Mouse (Mus musculus): ENCODE measurements at regions not wholly inside any gene's neighbourhood (a gene's known extent, or its start where the extent isn't known, plus 50 kb on each side); places are given as distances from the start of the nearest gene placed in this dataset.

DNA sequence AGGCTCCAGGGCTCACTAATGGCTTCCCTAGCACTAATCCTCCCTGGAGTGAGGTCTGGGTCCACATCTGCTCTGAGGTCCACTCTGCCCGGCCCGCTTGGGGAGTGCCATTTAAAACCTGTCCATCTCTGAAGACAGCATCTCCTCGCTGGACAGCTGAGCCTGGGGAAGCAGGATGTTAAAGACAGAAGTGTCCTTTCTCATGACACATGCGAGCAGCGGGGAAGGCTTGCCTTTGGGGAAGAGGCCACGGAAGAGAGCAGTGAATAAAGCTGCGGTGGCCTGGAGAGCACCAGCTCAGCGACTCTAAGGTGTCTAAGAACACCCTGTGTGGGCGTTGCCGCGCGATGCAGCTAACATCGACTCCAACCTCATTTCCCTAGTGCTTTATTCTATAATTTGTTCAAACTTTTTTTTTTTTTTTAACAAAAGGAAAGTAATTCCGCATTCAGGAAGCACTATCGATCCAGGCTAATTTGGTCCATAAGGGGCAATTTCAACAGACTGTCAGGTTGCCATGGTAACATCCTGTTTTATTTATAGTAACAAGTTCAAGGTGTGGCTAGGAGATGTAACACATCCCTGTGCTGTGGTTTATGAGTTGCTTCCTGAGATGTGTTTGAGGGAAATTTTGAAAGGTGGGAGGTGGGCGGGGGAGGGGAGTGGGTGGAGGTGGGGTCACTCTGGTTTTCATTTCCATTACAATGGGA lies 120.0 kb downstream of the Cartpt start:
- DNase-seq = no peak

DNA sequence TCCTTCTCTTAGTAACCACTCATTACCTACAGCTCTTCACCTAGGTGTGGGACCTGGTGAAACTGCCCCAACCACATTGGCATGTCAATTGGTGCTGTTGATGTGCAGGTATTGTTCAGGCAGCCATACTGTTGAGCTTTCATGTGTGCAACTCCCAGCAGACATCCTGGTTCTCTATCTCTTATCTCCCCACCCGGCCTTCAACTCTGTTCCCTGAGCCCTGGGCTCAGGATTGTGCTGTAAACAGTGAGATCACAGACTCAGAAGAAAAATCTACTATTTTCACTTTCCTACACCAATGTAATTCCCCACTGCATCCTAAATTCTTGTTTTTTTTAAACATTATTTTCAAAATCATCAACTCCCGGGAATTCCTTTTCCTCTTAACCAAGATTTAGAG lies 122.1 kb downstream of the Cartpt start:
- no peak for DNase-seq

DNA sequence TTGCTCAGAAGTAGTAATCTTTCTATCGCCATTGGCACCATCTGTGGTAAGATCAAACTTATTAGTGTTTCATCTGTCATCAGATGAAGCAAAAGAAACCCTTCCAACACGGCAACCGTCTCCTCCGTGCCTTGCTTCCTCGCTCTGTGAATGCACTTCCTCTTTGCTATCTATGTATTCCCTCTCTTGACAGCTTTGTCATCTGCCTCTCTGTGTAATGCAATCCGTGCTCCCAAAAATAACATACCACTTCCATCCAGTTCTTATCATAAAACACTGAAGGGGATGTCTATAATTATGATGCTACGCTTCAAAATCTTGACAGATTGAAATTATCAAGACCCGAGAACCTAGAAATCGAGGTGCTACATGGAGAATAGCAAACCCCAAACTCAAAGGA lies 123.2 kb downstream of the Cartpt start:
- DNase-seq = no peak

DNA sequence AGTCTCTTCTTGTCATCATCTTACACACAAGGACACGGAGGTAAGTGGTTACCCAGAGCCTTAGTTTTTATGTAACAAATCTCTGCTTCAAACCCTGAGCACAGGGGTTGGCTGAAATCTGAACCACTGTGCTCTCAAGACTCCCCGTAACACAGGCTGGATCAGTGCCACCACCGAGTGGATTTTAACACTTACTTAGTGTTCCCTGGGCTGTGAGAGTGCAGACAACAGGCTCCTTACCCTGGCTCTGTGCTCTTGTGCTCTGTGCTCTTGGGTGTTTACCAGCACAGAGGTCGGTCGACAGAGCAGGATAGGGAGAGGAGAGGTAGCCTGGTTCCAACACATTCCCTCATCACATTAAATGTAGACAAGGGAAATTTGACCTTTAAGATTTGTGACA lies 134.9 kb downstream of the Cartpt start:
- peak; percentile 59 for DNase-seq

DNA sequence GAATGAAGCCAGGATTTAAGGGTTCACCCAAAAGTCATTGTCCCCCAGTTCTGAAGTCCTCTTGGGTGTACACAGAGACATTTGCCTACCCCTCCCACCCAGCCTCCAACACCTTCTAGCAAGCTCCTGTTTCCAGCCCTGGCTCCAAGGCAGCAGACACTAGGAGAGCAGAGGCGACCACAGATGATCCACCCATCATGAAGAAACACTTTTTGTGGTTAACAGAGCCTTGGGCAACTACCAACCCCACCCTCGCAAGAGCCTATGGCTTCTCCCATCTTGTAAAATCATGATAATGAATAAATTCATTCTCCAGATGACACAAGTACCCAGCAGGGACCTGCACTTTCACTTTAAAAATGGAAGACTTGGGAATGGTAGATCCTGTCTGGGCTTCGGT lies 136.1 kb downstream of the Cartpt start:
- DNase-seq = no peak

DNA sequence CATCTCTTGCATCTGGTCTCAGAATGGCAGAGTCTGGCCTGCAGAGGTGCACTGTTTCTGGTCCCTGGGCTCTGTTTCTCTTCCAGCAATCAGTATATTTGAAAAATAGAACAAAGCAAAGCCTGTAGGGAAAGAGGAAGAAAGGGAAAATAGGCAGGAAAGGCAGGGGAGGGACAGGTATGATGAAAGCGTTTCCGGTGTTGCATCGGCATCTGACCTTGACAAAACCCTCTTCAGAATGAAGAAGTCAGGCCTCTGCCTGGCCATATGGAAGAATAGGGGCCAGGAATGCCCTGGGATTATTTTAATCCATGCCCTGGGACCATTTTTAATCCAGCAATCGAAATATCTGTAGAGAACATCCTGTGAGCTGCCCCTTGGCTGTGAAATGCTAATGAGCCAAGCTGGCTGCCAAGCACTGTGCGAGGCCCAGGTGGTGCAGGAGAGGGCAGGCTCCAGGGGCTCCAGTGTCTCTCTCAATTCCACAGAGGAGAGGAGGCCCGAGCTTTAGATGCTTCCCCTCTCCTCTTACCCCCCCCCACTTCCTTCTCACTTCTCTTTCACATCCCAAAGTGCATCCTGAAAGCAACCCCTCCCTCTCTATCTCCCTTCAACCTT lies 136.7 kb downstream of the Cartpt start:
- no peak for DNase-seq

DNA sequence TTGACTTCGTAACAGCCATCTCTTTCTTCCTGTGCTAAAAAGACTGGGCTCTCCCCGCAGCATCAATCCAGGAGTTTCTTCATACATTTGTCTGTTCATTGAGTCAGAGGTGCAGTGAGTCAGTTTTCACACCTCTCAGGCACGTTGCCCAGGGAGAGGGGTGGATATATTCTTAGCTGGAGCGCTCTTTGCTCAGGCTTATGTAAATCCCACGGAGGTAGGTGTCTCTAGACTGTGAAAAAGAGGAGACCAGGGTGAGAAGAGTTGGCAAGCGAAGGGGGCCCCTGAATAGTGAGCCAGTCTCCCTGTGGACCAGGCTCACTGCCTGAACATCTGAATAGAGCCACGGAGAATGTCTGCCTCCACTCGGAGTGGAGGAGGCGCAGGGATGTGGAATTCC lies 139.0 kb downstream of the Cartpt start:
- no peak for DNase-seq

DNA sequence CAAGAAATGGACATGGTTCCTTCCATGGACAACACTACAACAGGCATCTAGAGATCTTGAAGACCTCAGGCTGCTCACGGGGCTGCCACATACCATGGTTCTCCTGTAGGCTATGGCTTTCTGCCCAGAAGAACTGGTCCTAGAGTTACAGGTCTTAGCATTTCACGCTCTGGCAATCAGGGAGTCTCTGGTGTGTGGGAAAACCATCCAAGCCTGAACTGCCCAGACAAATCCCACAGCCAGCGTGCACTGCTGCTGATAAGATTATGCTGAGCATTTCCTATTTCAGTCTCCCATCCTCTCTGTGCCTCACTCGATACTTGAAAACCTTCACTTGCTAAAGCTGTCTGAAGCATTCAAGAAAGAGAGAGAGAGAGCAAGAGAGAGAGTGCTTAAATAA lies 139.5 kb downstream of the Cartpt start:
- no peak for DNase-seq

DNA sequence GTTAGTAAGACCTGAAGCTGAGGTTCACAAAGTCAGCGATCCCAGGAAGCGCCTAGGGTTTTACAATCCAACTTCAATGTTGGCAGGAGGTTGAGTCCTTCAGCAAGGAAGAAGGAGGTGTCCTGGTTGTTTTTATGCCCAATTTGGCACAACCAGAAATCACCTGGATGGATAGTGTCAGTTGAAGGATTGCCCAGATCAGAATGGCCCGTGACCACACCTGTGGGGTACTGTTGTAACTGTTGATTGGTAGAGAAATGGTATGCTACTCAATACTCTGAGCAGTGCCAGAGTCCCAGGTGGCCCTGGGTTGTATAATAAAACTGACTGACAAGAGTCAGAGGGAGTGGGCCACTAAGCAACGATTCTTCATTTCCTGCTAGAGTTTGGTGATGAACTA lies 140.2 kb downstream of the Cartpt start:
- DNase-seq = no peak

DNA sequence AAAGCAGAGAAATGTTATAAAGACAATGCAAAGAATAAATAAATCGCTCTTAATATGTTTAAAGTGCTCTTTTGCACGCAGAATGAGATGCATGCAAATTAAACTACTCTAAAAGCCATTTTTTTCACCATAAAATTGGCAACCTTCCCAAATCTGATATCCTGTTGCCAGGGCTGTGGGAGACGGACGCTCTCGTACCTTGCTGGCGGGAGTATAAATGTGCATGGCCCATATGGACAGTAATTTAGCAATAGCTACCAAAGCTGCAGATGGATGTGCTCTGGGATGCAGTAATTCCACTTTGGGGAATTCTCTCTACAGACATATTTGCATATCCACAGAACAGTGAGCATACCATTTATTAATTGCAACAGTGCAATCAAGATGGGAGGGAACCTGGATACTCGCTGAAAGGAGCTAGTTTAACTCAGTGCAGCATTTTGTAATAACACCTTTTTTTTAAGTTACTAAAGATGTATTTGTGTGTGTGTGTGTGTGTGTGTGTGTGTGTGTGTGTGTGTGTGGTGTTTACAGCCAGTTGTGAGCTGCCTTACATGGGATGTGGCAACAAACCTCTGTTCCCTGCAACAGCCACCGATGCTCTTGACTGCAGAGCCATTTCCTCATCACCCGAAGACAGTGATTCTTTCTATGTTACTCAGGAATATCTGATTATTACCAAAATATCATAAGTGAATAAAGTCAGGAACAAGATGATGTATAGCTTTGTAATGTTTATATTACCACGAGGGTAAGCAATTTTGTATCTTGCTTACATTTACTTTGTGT lies 141.4 kb downstream of the Cartpt start:
- DNase-seq = no peak

DNA sequence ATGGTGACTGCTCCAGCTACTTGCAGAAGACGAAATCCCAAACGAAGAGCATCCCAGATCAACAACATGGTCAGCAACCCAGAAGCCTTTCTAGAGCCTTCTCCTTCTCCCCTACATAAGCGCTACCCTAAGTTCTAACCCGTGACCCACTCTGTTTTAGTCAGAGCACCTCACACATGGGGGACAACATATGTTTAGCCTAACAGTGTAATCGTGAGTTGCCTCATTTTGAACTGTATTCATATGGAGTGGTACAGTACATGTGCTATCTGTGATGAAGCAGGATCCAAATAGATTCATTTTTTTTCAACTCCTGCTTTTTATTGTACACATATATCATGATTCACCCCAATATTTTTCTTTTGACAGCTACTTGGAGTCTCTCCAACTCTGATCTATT lies 146.2 kb downstream of the Cartpt start:
- DNase-seq = no peak

DNA sequence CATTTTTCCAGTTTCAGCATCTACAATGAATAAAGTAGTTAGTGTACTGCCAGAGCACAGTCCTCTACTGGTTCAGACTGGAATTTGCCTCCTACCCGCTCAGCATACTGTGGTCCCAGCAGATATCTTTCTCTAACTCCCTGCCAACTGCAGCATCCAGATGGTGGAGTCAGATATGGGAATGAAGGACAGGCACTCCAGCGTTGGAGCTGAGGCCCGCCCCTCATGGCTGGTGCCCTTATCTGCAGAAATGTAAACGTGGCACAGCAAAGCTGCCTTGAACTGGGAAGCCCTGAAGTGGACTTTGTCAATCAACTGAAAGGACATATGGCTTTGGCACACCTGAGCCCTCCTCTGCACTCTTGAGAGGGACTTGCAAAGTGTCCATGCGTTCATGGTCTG lies 146.6 kb downstream of the Cartpt start:
- DNase-seq = no peak

DNA sequence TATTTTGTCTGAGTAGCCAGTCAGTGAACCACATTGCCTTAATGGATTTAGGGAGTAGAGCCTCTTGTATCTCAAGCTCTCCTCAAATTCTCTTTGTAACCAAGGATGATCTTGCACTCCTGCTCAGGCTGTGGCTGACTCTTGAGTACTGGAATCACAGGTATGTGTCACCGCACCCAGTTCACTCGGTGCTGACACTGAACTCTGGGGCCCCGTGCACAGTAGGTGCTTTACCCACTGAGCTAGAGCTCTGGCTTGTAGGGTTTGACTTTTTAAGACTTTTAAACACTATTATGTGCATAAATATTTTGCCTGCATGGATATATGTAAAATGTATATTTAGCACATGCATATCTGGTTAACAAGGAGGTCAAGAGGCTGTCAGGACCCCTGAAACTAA lies 147.4 kb downstream of the Cartpt start:
- DNase-seq = no peak

DNA sequence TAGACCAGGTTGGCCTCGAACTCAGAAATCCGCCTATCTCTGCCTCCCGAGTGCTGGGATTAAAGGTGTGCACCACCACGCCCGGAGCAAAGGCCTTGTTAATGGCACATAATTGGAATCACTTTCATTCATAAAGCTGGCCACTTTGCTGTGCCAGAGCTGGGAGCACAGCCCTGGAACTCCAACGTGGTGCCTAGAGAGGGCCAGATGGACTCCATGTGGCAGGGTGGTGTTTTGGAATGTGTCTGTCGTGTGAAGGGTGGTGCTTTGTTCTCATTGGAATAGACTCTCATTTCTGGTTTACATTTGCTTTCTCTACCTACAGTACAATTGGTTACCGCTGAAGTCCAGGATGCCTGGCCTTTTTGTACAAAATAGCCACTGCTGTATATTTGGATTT lies 150.2 kb downstream of the Cartpt start:
- DNase-seq = no peak

DNA sequence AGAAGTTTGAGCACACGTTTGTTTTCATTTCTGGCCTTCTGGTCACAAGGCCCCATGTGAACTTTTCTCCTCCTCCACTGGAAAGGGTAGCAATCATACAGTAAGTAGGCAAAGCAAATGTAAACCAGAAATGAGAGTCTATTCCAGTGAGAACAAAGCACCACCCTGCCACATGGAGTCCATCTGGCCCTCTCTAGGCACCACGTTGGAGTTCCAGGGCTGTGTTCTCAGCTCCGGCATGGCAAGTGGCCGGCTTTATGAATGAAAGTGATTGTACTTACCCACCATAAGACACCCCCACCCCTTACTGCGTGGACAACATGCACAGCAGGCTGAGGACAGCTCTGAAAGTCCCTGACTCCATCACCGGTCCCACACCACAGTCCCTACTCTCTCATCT lies 151.5 kb downstream of the Cartpt start:
- no peak for DNase-seq

DNA sequence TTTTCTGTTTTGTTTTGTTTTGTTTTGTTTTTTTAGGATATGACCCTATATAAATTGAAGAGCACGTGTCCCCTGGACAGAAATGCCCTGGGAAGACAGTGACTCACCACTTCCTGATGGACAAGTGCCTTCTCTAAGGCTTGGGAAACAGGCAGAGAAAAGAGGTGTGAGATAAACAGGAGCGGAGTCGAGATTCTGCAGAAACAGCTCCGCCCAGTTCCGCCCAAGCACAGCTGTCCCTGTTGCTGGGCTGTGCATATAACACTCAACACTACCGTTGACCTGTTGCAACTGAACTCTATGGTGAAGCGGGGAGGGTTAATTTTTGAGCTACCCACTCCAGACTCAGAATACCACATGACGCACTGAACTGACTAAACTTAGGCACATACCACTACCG lies 152.8 kb downstream of the Cartpt start:
- DNase-seq = peak; percentile 4

DNA sequence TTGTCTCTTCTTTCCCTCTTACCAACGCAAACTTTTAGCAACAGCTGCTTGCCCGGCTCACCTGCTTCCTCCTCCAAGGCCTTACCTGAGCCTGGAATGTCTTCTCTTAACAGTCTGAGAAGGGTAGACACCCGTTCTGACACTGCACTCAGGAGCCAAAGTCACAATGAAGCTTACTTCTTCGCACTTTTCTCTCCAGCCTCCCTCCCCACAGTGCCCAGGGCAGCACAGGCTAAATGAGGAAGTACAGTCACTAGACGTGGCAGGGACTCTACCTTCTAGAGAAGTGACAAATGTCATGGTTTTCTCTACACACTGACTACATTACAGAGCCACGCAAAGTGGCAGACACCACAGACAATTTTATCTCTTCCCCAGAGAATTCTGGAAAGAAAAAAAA lies 155.4 kb downstream of the Cartpt start:
- no peak for DNase-seq

DNA sequence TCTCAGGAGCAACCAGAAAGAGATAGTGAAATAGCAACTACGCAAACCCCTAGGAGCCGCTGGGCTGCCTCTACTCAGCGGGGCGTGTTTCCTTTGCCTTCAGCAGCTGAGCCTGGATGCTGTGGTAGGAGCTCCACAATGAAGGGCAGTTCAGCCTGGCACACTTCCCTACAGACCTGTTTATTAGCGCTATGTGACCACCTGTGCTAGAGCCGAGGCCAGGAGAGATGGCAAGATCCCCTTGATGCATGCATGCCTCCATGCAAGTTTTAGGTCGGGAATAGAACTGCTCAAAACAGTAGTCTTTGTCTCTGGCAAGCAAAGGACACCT lies 156.1 kb downstream of the Cartpt start:
- DNase-seq = no peak

DNA sequence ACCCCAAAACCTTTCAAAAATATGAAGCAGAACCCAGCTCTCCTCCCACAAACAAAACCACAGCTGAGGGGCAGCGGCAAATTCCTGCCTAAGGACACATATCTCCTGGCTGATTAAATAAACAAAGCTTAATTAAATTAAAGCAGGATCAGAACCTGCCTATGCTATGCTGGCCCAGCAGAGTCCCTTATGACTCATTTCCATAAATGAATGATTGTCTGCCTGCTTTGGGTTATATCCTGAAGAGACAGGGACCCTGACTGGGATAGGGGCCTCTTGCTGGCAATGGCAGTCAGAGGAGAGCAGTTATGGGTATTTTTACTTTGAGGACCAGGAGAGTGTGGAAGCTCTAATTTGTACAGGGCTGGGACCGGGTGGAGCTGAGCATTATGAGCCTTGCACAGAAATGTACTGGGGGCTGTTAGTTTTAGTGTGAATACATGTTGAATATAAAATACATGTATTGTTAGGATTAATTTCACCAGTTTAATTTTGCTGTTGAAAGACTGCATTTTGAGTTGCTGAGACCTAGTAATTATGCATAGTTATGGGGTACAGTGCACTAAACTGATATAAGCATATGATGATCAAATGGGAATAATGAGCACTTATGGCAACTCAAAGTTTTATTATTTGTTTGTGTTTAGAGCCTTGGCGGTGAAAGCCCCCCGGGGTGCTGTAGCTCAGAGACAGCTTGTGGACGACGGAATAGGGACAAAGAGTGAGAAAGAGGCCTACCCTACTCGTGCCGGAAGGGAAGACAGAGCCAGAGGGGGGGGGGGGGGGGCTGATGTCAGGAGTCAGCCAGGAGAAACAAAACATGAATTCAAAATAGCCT lies 156.7 kb downstream of the Cartpt start:
- DNase-seq = no peak

DNA sequence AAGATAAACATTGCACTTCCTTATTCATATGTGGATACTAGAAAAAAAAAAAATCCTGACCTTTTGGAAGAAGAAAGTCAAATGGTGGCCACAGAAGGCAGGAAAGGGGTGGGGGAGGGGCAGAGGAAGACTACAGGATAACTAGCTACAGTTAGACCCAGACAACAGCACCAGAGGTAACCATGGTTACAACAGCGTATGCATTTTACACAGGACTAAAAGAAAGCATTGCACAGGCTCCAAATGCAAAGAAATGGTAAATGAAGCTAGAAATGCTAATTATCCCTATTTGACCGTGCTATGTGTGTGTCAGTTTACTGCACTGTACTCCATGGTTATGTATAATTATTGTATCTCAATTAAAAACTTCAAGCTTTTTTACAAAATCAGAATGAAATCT lies 158.4 kb downstream of the Cartpt start:
- DNase-seq = no peak

DNA sequence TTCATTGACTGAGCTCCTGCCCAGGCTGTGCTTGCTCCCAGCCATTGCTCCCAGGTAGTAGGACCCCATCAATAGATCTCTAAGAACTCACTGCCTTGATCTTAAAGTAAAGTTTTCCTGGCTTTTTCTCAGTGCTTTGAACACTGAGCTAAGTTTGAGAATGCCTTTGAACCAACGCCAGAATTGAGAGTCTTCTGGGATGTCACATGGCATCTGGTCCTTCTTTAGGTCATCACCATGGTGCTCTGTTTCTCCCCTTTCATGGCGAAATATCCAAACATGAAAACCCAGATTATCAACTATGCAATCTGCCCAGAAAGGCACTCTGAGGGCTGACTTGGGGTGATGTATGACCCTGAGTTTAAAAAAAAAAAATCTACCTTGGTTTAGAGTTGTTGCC lies 158.9 kb downstream of the Cartpt start:
- no peak for DNase-seq

DNA sequence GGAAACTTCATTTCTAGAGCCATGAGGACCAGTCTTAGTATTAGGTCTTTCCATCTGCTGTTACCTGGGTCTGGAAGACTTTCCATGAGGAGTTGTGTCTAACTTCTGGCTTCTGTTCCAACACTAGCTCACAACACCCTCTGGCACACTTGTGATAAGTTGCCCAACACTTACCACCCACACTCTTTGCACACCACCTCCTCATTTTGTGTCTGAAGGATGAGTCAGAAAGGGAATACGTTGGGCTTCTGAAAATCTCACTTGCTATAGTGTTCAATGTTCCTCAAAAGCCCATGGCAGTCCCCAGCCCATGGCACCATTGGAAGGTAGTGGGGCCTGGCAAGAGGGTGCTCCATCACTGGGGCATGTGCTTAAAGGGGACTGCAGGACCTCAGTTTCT lies 161.5 kb downstream of the Cartpt start:
- DNase-seq = no peak

DNA sequence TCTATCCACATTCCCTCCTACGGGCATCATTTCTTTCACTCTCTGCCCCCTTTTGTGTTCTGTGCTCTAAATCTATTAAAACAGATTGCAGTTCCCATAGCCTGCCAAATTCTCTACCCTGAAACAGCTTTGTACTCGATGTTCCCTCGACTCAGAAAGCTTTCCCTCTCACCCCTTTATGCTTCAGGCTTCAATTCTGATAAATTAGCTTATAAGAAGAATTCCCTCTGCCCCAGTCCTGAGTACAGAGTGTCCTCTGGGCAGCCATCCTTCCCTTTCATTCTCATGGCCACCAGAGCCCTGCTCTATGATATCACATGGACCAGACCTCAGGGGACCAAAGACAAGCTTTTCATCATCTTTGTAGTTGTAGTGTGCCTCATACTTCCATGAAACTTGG lies 163.6 kb downstream of the Cartpt start:
- DNase-seq = no peak

DNA sequence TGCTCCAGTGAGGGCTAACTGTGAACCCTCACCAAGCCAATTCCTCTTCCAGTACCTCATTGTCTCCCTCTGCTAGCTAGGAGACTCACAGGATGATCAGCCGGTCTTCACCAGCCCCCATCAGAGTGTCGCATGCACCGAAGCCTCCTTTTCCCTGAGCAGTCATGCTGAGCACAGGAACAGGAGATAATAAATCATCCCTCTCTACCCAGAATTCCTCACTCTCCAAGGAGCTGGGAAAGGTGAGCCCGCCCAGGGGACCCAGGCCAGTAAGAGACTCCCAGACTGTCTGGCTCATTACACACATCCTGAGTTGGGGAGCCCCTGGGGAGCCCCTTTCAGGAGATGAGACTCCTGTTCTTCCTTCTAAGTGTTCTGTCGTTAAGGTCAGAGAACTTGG lies 171.7 kb downstream of the Cartpt start:
- no peak for DNase-seq

All from lung, postnatal 14 days (tissue).